Mouse (Mus musculus): ENCODE measurements around the gene H2-M10.5.
"Not testable (repeated sequence)": the region's sequence is repeated elsewhere in the genome, so short reads cannot be mapped to it uniquely, and the experiment has no call there.

GRCm38 (mm10) chr17:36765403-36765802 lies 7.3 kb upstream of the H2-M10.5 start:
- TF ChIP-seq CTCF (IDR thresholded peaks at IDR 0.05; ENCODE audit: low read depth, low read length); POLR2A (IDR thresholded peaks at IDR 0.05; ENCODE audit: borderline replicate concordance, low read depth, low read length): not testable (repeated sequence)

All from bone marrow macrophage, adult 2 months (primary cell).